Mouse (Mus musculus) ES-Bruce4 (cell line): ENCODE data around the gene 2210011C24Rik. TPM values are rescaled to one million over a fixed set of nuclear protein-coding genes. Genes with fewer than 3 reads are reported as not detected.

Experiments
- H3K27ac ChIP-seq: 2 replicates; pipeline ENCODE4 v1.5.1; 2012; ENCODE audit warnings: low read length, inconsistent platforms; ENCODE audit not compliant: insufficient read depth
- H3K27me3 ChIP-seq: 2 replicates; pipeline ENCODE4 v1.6.1; 2012; ENCODE audit warnings: mild to moderate bottlenecking, low read length, inconsistent platforms; ENCODE audit not compliant: control insufficient read depth, poor library complexity, insufficient read depth, severe bottlenecking
- H3K36me3 ChIP-seq: 2 replicates; pipeline ENCODE4 v1.6.1; 2012; ENCODE audit warnings: inconsistent platforms, mild to moderate bottlenecking, low read length, moderate library complexity; ENCODE audit not compliant: control insufficient read depth, poor library complexity, insufficient read depth, severe bottlenecking
- H3K4me1 ChIP-seq: one replicate; pipeline ENCODE4 v1.8.1; 2011; ENCODE audit warnings: low read length; ENCODE audit not compliant: control insufficient read depth, insufficient read depth
- H3K4me3 ChIP-seq: 2 replicates; pipeline ENCODE4 v1.5.1; 2011; ENCODE audit warnings: low read depth, mild to moderate bottlenecking, low read length
- H3K9ac ChIP-seq: 2 replicates; pipeline ENCODE4 v1.6.1; 2012; ENCODE audit warnings: low read depth, mild to moderate bottlenecking, inconsistent platforms; ENCODE audit not compliant: poor library complexity, severe bottlenecking
- H3K9me3 ChIP-seq: replicated peaks from 2 replicates; pipeline ENCODE4 v1.6.1; 2012; ENCODE audit warnings: mild to moderate bottlenecking, low read length, inconsistent platforms; ENCODE audit not compliant: control insufficient read depth, poor library complexity, insufficient read depth, severe bottlenecking
- CTCF ChIP-seq: IDR thresholded peaks from one replicate; pipeline ENCODE4 v1.8.1; 2011; ENCODE audit warnings: low read depth, low read length
- EP300 ChIP-seq: IDR thresholded peaks from 2 replicates; pipeline ENCODE4 v1.6.1; 2011; ENCODE audit warnings: low read depth, low read length; ENCODE audit not compliant: insufficient read depth
- POLR2A ChIP-seq: IDR thresholded peaks from one replicate; pipeline ENCODE4 v1.8.1; 2011; ENCODE audit warnings: low read length; ENCODE audit not compliant: insufficient read depth
- polyA plus RNA-seq: library from polyadenylated mRNA; stranded (reverse); fragments of >200 nt; gene quantifications from 2 replicates; pipeline ENCODE4 v1.2.4, GENCODE M21; 2011; ENCODE audit warnings: low read depth; ENCODE audit not compliant: missing spikeins, insufficient read depth, insufficient read length

The 2210011C24Rik gene
- polyA plus RNA-seq, 1 experiment: 15.9 TPM

DNA sequence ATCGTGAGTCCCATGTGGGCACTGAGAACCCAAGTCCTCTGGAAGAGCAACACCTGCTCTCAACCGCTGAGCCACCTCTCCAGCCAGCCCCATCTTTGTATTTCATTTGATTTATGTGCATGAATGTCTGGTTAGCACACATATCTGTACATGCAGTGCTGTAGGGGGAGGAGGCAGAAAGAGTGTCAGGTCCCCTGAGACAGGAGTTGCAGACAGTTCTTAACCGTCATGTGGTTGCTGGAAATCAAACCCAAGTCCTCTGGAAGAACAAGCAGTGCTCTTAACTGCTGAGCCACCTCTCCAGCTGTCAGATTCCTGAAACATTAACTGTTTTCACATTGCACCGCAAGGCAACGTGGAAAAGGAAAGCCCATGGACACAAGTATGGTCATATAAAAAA lies 36.2 kb upstream of the 2210011C24Rik start:
- no peak overlapping the region for H3K4me3 ChIP-seq
- H3K4me1 ChIP-seq: no peaks in the 10 kb centered on the region
- no peak overlapping the region for H3K27ac ChIP-seq
- no peaks in the 10 kb centered on the region; the same call in 1 of the 2 replicates for H3K9me3 ChIP-seq
- no peaks in the 10 kb centered on the region for H3K36me3 ChIP-seq
- TF ChIP-seq POLR2A (no peak), CTCF (no peak), EP300 (no peak)
- no peaks in the 10 kb centered on the region for H3K27me3 ChIP-seq
- no peak overlapping the region for H3K9ac ChIP-seq

DNA sequence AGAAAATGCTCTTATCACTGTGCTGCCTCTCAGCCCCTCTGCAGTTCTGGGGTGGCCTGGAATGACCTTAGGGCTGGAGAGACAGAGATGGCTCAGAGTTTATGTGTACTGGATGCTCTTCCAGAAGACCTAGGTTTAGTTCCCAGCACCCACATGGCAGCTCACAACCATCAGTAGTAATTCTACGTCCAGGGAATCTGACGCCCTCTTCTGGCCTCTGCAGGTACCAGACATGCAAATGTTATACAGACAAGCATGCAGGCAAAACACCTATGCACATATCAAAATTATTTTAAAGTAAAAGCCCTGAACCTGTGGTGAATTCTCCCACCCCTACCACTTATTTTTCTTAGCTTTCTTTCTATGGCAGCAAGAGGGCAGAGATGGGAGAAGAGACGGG lies 34.5 kb upstream of the 2210011C24Rik start:
- no peak for TF ChIP-seq POLR2A
- no peak for TF ChIP-seq EP300
- peak; percentile 26 for TF ChIP-seq CTCF
- Histone ChIP-seq H3K4me3 (no peak overlapping the region), H3K27ac (no peak overlapping the region), H3K9ac (no peak overlapping the region), H3K36me3 (no peaks in the 10 kb centered on the region), H3K4me1 (no peaks in the 10 kb centered on the region), H3K9me3 (no peaks in the 10 kb centered on the region), H3K27me3 (no peaks in the 10 kb centered on the region)

DNA sequence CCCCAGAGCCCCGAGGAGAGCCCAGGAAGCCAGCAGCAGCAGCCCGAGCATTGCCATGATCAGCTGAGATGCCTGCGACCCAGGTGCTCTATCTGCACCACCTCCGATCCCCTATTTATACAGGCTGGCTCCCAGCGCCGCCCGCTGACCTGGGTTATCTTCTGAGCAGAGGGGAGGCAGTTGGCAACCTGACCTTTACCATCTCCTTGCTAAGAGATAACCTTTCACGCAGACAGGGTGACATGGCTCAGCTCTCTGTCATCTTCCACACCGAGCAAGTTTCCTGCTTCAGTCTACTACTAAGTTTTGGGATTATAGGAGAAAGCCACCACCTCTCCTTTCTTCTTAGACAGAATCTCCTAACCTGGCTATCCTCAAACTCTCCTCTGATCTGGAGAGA lies 32.9 kb upstream of the 2210011C24Rik start, which contains the start of gene Rln3:
Gene Rln3 (minus strand): TSS at position 101 of the 400 bp plus-strand sequence.
- Histone ChIP-seq H3K27me3 (no peaks in the 10 kb centered on the region), H3K36me3 (no peaks in the 10 kb centered on the region), H3K9ac (peak within 1 kb of the TSS; percentile 69), H3K4me3 (peak within 1 kb of the TSS; percentile 57), H3K27ac (no peak within 1 kb of the TSS), H3K9me3 (no peaks in the 10 kb centered on the region), H3K4me1 (no peaks in the 10 kb centered on the region)
- no peak for TF ChIP-seq EP300
- no peak for TF ChIP-seq POLR2A
- no peak for TF ChIP-seq CTCF

DNA sequence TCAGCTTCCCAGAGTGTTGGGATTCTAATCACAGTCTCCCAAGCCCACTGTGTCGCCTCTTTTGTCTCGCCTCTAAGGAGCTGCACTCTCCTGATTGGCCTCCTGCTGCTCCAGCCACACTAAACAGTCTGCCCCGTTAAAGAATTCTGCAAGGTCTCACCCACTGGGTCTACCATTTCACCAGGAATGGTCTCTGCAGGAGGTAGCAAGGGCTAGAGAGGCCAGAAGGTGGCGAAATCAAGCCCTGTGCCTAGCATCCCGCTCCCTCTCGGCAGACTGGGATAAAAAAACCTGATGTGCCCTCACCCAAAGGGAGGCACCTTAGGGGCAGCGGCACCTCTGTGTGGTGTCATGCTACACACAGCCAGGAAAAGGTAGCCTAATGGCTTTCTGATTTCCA lies 32.1 kb upstream of the 2210011C24Rik start:
- Histone ChIP-seq H3K27ac (no peak overlapping the region), H3K9ac (peak overlapping the region; percentile 69), H3K4me3 (peak overlapping the region; percentile 57), H3K4me1 (no peaks in the 10 kb centered on the region), H3K9me3 (no peaks in the 10 kb centered on the region), H3K27me3 (no peaks in the 10 kb centered on the region), H3K36me3 (no peaks in the 10 kb centered on the region)
- peak; percentile 44 for TF ChIP-seq CTCF
- TF ChIP-seq POLR2A: no peak
- no peak for TF ChIP-seq EP300

DNA sequence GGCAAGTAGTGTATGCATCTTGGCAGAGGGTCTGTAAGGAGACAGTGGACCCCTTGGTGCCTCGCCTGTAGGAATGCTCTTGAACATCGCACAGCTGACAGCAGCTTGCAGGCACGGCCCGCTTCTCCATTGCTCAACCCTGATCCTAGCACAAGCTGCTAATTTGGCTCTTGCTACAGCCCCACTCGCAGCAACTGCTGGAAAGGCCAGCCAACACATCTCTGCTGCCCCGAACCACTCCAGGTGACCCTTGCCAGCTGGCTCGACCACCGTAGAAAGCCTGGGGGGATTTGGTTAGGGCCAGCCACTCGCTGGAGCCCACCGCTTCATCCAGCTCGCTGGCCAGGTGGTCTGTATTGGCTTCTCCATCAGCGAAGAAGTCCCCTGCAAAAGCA lies 31.0 kb upstream of the 2210011C24Rik start:
- H3K27me3 ChIP-seq: no peaks in the 10 kb centered on the region
- H3K9me3 ChIP-seq: no peaks in the 10 kb centered on the region
- no peak overlapping the region for H3K9ac ChIP-seq
- TF ChIP-seq EP300 (no peak), POLR2A (no peak), CTCF (no peak)
- no peak overlapping the region; the same call in 1 of the 2 replicates for H3K4me3 ChIP-seq
- no peaks in the 10 kb centered on the region for H3K36me3 ChIP-seq
- H3K4me1 ChIP-seq: no peaks in the 10 kb centered on the region
- no peak overlapping the region for H3K27ac ChIP-seq

DNA sequence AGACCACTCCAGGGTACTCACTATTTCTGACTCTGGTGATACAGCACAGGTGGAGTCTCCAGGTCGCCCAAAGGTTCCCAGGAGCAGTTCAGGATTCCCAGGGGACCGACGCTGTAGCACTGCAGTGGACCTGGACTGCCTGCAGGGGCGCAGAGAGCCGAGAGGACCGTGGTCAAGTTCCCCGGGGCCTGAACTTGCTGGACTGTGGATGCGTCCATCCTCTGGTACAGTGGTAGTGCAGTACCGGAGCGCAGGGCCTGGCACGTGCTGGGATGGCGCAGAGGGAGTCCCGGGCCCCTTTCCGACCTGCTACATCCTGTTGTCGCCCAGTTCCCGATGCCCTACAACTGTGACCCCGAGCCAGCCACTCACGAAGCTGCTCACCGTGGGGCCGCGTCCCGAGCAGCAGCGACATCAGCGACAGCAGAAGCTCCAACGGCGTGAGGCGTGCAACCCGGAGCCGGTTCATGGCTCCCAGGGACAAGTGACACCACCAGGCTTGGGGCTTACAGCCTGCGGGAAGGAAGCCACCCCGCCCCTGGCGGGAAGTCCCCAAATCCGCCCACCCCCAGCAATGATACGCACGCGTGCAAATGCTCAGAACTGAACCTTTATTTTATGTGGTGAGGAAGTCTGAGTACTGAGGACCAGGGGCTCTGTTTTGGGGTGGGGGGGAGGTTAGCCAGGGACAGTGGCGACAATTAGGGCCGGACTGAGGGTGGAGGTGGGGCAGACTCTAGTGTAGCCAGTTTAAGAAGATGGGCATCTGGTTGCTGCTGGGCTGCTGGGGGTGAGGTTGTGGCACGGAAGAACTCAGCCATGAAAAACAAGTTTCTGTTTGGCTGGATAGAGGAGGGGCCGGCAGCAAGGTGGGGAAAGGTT lies 30.3 kb upstream of the 2210011C24Rik start, which contains the start of gene Il27ra:
Gene Il27ra (minus strand): TSS at position 524 of the 882 bp plus-strand sequence.
- H3K4me3 ChIP-seq: peak within 1 kb of the TSS; percentile 44
- H3K4me1 ChIP-seq: no peaks in the 10 kb centered on the region
- no peaks in the 10 kb centered on the region for H3K36me3 ChIP-seq
- TF ChIP-seq CTCF (peak; percentile 50), POLR2A (no peak)
- H3K9ac ChIP-seq: peak within 1 kb of the TSS; percentile 26
- no peaks in the 10 kb centered on the region for H3K27me3 ChIP-seq
- H3K27ac ChIP-seq: no peak within 1 kb of the TSS
- H3K9me3 ChIP-seq: no peaks in the 10 kb centered on the region
